Mouse (Mus musculus) WW6 (cell line): ENCODE data around the gene Tmem108.

Experiments
- DNase-seq: peaks from one replicate; pipeline ENCODE4 v3.0.0-alpha.2; 2013; ENCODE audit warnings: low read depth, low spot score

Gene Tmem108

DNA sequence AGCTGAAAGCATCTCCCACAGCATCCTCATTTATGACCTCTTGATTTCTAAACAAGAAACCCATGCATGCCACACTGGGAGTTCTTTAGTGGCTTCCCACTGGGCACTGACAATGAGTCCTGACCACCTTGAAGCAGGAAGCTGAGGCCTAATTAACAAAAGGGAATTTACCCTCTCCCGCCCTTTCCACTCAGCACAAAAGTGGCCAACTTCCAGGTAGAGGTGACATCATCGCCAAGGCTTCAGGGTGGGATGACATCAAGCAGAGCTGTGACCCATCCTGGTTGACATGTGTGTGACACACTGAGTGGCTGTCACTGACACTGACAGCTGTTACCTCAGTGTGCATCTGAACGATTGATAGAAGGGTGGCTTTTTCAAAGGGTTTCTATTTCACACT lies 124.8 kb downstream of the Tmem108 start:
- no peak for DNase-seq

DNA sequence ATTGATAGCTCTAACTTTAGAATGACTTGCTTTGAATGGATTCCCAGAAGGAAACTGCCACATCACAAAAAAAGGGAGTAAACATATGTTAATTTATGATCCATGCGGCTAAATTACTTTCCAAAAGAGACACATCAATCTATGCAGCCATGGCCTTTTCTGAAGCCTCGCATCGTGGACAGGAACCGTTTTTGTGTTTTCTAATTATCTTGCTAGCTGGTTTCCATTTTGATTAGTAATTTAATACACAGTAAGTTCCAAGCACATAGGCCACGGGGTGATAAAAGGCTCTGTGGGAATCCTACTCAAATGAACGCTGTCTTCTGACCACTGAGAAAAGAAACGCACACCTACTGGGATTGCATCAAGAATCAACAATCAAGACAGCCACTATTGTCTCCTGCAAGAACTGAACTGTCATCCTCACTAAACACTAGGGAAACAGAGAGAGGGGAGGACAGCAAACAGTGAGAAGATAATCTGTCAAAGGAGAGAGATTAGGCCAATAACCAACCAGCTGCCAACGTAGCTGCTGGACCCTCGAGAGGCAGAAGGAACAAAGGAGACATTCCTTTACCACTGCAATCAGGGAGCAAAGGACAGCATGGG lies 132.7 kb downstream of the Tmem108 start:
- no peak for DNase-seq

DNA sequence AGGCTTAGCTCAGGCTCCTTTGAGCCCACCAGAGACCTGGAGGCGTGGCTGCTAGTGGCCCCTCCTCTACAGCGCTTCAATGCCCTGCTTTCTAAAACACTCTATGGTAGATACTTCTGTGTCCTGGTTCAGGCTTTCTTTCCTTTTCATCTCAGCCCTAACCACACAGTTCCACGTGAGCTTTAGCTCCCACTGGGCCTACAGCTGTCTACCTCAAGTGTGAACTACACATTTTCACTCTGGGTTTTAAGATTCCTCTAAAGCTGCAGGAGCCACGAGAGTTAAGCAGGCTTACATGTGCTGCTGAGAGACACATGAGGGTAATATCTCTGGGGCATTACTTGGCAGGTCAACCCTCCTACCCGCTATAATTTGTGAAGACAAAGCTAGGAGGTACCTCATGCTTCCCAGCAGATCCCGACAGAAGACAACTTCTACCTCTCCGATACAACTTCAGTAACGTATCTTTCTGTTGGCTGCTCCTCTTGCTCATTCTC lies 134.2 kb downstream of the Tmem108 start:
- DNase-seq, result no peak

DNA sequence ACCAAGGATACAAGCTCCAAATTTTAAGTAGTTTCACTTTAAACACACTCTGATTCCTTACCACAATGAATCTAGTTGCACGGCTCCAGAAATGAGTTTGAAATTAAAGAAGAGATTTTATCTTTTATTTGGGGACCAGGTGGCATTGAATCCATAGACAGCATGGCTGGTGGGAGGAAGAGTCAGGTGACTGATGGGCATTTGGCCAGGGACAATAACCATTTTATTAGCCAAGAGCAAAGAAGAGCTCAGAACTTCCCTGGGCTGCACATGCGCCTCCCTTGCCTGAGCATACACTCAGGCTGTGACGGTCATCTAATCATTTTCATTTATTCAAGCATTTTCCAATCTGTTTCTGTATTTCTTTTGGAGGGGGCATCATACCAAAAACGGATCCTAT lies 135.5 kb downstream of the Tmem108 start:
- no peak for DNase-seq

DNA sequence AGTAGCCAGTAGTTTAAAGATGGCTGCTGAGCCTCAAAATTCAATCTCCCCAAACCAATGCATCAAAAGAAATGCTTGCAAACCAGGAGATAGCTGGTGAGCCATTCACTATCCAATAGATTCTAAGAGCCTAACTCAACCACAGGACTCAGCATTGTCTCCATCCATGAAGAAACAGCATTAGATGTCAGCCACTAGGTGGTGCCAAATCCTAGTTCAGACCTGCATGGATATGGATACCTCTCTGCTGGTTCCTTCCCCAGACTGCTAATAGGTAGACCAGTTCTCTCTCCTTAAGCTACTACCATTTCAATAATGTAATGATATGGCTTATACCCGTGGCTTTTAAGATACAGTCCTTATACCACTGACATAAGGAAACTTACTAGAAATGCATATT lies 137.0 kb downstream of the Tmem108 start:
- DNase-seq, result peak; percentile 46

DNA sequence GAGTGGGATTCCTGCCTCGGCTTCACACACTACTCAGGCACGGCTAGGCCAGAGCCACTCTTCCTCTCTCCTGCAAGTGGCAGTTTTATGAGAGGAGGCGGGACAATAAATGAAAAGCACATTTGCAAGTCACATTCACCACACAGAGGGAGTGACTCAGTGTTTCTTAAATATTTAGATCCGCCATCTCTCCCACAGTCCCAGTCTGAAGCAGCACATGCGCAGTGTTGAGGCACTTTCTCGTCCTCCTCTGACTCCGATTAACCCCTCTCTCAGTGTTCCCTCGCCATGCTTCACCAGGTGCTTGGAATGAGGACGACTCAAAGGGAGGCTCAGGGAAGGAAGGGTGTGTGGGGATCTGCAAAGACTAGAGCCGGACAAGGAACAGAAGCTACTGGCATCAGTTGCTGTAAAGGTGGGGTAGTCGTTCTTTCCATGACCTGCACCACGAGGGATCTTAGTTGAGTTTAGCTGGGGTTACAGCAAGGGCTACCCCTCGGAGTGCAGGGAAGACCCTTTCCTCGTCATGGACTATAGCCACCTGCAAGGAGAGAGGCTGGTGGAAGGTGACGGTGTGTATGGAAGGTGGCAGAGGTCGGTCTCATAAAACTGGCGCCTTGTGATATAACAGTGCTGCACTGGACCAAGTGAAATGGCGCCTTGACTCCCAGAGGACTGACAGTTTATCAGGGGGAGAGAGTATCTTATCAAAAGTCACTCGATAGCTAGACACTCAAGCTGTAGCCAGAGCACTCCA lies 137.9 kb downstream of the Tmem108 start:
- DNase-seq, result no peak

DNA sequence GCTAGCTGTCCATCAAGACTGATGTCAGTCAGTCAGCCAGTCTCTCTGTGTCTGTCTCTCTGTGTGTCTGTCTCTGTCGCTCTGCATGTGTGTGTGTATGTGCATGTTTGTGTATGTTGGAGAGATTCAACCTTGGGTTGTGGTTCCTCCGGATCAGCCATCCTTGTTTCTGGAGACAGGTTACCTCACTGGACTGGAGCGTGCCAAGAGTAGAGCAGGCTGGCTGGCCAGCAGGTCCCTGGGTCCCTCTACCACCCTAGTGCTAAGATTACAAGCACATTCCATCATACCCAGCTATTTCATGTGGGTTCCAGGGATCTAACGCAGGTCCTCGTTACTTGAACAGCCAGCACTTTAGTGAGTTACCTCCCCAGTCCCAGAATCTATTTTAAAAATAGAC lies 138.6 kb downstream of the Tmem108 start:
- DNase-seq, result no peak

DNA sequence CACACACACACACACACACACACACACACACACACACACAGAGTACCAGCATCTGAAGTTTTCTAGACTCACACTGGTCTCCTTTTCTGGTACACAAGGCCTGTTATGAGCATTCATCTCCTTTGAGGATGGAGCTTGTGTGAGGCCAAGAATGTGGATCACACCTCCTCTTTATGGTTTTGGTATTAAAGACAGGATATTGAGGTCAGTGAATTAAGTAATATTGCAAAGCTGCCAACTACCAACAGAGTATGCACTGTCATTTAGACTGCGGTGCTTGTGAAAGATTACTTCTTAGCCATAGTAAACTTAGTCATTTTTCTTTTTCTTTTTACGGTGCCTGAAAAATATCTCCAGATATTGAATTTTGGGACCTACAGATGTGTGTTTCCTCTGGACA lies 139.8 kb downstream of the Tmem108 start:
- no peak for DNase-seq

DNA sequence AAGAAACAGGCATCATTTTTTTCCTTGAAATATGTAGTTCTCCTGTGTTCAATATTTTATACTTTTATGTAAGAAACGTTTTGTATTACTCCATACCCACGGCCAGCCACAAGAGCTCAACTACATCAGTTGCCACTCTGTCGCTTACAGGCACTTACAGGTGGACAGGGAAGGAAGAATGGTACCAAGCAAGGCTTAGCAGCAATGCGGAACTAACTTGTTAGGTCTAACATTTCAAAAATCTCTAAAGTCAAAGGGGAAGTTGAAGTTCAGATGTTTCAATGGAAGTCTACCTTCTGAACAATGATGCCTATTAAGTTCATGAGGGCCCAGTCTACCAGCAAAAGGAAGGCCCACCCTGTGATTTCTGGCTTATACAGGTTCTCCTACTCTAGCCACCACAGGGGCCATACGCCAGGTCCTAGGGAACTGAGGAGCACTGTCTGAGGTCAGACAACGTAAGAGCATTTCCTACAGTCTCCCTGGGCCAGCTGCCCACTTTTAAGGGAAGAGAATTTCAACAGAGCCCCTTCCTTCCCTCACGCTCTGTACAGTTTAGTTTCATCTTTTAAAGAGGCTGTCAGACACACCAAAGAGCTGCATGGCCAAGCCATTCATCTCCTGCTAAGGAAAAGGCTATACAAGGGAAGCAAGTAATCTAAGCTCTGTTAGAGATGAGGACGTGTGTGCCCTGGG lies 141.0 kb downstream of the Tmem108 start:
- no peak for DNase-seq

DNA sequence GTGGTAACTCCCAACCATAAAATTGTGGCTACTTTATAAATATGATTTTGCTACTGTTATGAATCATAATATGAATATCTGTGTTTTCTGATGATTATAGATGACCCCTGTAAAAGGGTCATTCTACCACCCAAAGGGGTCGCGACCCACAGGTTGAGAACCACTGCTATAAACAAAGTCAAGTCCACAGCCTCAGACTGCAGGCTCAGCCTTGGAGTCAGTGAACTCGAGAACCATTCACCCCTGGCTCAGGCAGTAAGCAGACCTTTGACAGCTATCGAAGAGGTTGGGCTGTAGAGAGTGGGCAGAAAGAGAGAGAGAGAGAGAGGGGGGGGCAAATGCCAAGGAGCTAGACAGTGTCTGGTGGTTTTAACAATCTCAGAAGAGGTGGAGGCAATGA lies 147.4 kb downstream of the Tmem108 start:
- DNase-seq, result no peak

DNA sequence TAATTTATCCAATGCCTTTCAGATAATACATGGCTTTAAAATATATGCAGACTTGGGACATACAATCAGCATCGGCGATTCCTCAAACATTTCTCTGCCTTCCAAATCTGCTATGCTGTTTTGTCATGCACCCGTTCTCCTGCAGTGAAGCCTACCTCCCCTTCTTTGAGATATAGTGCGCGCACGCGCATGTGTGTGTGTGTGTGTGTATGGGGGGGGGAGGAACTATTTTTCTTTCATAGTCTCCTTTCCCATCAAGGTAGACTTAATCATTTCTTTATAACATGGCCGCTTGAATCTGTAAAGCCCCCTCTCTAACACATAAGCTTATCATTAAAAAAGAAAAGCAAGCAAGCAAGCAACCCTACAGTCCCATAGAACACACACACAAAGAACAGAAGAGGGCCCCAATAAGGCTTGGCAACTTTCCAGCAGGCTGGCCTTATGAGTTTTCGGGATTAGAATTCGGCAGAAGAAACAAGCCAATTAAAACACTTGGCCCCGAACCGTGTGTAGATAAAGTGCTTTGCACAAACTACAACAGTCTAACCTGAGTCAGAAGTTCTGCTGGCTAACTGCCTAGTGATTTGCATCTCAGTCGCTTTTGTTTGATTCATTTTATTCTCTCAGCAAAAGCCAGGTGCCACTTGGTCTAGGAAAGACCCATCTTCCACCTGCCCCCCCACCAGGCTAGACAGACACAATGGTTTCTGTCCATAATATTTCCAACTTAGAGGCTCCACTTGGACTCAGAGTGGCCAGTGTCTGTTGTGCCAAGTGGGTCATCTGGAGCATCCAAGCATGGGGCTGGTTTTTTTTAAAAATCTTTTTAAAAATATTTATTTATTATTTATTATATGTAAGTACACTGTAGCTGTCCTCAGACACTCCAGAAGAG lies 153.2 kb downstream of the Tmem108 start:
- DNase-seq, result no peak

DNA sequence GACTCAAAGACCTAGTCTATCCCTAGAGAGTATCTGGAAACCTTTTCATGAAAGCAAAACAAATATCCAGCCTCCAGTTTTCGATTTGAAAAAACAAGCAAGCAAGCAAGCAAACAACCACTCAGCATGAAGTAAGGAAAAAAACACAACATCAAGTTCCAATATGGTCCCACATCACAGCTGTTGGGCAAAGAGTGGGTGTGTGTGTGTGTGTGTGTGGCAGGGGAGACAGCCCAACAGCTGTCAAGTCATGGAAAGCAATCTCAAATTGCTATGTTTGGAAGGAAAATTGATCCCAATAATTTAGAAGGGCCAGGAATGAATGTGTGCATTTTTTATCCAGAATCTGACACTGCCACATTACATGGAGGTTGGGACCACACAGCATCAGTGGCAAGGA lies 155.6 kb downstream of the Tmem108 start:
- no peak for DNase-seq

DNA sequence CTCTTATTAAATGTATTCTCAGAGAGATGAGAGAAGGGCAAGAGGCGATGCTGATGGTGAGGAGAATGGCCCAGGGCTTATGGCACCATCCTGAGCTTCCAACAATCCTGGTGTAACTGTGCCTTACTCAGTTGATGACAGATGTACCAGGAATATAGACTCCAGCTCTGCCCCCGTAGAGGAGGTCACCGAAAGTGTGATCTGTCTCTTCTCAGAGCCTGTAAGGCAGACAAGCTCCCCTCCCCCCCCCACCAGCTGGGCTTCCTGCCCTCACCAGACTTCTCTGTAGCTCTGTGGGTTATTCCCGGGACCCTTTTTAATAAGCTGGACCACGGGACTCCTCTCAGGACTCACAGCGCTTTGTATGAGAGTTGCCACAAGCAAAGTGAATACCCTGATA lies 157.8 kb downstream of the Tmem108 start:
- no peak for DNase-seq

DNA sequence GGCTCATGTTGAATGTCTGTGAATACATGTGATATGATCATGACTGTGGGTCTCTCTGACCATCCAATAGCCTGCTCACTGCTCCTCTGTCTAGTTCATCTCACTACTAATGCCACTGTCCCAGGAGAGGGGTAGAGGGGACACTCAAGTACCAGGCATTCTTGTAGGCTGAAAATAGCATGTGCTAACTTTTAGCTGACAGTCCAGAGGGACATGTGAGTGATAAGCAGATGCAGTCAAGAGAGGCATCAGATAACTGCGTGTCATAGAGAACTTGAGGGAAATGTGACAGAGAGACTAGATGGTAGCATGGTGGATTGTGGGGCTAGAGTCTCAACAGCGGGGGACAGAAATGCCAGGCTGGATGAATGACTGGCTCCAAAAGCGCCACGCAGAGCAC lies 159.8 kb downstream of the Tmem108 start:
- DNase-seq, result no peak

DNA sequence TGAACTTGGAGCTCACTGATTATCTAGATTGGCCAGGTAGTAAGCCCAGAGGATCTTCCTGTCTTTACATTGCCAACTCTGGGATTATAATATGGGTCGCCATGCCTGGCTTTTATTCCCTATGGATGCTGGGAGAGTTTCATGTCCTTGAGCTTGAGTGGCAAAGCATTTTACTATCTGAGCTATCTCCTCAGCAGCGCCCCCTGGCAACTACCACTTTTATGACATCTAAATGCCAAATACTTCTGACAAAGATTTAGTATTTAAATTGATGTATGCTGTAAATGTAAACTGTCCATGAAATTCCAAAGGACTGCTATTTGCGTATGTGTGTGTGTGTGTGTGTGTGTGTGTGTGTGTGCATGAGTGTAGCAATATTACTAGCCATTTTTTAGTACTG lies 160.8 kb downstream of the Tmem108 start:
- DNase-seq, result no peak

DNA sequence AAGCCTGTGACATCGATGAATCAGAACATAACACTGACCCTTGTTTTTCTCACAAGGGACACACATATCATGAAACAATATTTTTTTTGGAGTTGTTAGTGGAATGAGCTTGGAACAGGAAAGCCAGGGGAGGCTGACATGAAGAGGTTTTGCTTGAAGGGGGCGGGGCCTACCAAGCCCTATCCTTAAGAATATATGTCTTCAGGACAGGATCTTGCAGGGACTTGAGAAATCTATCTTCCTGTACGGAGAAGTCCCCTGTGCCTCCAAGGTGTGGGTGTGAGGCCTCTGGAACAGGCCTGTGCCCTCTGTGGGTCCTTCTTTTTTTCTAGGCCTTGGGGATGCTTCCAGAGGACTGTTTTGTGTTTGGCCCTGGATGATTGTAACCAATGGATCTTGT lies 161.7 kb downstream of the Tmem108 start:
- no peak for DNase-seq

DNA sequence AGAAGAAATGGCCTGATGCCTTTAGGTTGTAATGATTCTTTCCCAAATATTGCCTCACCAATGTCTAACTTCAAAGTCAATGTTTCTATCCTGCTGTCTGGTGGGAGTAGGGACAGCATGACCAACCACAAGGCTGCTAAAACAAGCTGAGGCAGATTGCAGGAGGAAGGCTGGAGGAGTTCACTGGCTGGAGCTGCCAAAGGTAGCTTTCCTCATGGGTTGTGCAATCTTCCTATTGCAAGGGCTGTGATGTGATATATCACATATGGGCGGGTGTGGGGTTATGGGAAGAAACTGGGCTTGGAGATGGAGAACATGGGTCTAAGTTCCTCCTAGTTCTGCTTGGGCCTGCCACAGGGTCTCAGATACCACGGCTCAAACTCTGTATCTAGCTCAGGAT lies 163.8 kb downstream of the Tmem108 start:
- no peak for DNase-seq

DNA sequence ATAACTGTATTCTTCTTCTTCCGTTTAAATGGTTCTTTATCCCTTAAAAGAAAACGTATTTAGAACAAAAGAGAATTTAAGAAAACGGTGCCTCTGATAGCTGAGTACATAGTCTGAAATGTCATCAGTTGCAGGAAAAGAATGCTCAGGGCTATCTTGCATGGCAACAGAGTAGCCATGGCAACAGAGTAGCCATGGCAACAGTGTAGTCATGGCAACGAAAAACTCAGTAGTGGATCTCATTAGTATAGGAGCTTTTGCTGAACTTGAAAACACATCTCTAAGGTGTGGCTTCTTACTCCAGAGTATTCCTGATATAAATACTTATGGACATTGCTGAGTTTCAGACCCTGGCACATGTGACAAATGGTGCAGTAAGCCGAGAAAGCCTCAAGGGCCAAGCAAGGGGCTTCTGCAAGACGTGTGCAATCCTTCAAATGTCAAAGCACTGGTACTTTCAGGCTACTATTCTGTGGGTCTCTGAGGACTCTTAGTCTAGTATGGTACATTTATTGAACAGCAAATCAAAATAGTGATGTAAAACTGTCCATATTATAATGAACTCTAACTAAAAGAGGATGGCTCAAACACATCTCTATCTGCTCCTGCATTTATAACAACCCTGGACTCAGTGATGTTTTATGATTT lies 166.3 kb downstream of the Tmem108 start:
- DNase-seq, result peak; percentile 22

DNA sequence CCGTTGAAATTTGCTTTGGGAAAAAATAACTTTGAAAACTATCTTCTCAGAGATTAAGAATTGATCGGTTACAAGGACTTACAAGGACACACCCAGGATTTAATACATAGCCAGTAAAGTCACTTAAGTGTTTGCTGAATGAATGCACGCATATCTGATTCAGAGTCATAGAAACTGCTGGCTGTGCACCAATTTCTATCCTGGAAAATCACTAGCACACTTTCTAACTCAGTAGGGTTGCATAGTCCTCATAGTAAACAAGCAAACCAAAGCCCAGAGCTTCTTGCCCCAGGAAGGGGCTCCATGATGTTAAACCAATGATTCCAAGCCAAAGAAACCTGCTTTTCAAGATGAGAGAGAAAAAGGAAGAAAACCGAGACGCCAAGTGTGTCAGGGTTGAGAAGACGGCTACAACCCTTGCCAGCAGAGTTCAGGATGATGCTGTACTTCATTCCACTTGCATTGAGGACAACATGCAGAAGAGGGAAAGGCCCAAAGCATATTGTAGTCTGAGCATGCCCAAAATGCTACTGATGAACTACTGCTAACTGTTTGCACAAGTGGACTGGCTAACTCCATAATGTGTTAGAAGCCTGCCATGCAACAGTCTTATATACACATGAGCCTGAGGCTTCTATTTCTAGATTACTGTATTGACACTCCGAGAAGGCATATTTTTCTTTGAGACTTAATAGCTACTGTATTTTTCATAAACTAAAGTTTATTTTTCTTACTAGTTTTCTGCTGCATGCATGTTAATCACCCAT lies 167.0 kb downstream of the Tmem108 start:
- DNase-seq, result no peak

DNA sequence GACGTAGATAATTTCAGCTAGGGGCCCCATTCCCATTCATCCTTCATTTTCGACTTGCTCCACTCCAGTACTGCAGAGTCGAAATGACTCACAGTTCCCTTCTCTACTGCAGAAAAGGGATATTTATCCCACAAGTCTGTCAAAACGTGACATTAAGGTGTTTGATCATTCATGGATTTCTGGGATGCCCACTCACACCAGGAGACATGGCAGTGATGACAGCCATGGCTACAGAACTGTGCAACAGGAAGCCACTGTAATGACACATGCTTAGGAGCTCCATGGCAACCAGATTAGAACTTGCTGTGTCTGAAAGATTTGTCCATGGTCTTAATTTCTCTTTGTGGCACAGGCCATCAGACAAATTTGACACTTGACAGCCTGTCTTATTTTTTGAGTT lies 168.6 kb downstream of the Tmem108 start:
- no peak for DNase-seq

DNA sequence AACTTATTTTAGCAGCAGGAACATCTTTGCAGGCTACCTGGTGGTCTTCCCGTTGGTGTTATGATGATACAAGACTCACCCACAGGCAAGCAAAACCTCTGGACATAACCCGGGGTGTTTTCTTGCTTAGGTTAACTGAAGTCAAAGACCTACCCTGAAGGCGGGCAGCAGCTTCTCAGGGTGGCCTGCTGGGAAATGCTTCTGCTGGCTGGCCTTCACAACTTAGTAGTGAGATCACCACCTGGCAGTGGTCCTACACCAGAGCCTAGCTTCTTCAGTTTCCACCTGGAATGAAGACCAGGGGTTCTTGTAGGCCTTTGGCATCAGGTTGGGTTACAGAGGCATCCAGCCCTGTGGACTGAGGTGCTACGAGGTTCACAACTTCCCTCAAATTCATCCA lies 169.7 kb downstream of the Tmem108 start:
- DNase-seq, result no peak
